Mouse (Mus musculus) CD8-positive naive resting alpha-beta T cell, adult 57 days (primary cell): ENCODE measurements around the gene Smlr1. TPM values are rescaled to one million over a fixed set of nuclear protein-coding genes. Genes with fewer than 3 reads are reported as not detected.

Experiments used
- total RNA-seq: library from RNA; stranded (reverse); gene quantifications from one replicate; pipeline ENCODE4 v1.2.4, GENCODE M21; 2023

The Smlr1 gene
- not detected for total RNA-seq

GRCm38 (mm10) chr10:25535891-25536331 lies at the start of gene Smlr1:
TSS of gene Smlr1 (minus strand) at chr10:25536267.

Other genes starting within 250 kb of the Smlr1 start
- gene Akap7, start 228.4 kb downstream of the Smlr1 start, total RNA-seq = 3.9 TPM
- 70.9 TPM for gene Epb41l2, start 176.5 kb downstream of the Smlr1 start, total RNA-seq